Mouse (Mus musculus): ENCODE results near the gene B3gnt3. TPM values are rescaled to one million over a fixed set of nuclear protein-coding genes. Genes with fewer than 3 reads are reported as not detected.

The B3gnt3 gene
- polyA plus RNA-seq, 1 experiment from 2014 or later = 0.44 TPM

GRCm38 (mm10) chr8:71728826-71729620 is 27.4 kb upstream of the B3gnt3 start:
- Histone ChIP-seq H3K36me3 (ENCODE audit: control insufficient read depth, insufficient read depth, low read length) (no peaks in the 10 kb centered on the region), H3K9me3 (ENCODE audit: control insufficient read depth, low read length) (no peaks in the 10 kb centered on the region), H3K27me3 (replicated peaks; ENCODE audit: control insufficient read depth, insufficient read depth, low read length) (no peaks in the 10 kb centered on the region), H3K27ac (ENCODE audit: low read depth, low read length) (peak overlapping the region; percentile 85), H3K4me3 (ENCODE audit: low read length) (peak overlapping the region; percentile 49), H3K4me1 (ENCODE audit: control insufficient read depth, insufficient read depth, low read depth, low read length) (peaks cover 9% of the 10 kb centered on the region), H3K4me2 (ENCODE audit: low read length) (peak overlapping the region; percentile 82), H3K9ac (ENCODE audit: low read depth, low read length) (peak overlapping the region; percentile 72)
- WGBS = 4% methylated on average over 16 of the region's 16 CpGs
- ATAC-seq = peak; percentile 48

GRCm38 (mm10) chr8:71728240-71728785 is 26.7 kb upstream of the B3gnt3 start:
- H3K4me1 ChIP-seq (ENCODE audit: control insufficient read depth, insufficient read depth, low read depth, low read length) = peaks cover 11% of the 10 kb centered on the region
- peak; percentile 62 for ATAC-seq
- peak overlapping the region; percentile 82 for H3K4me2 ChIP-seq (ENCODE audit: low read length)
- peak overlapping the region; percentile 49 for H3K4me3 ChIP-seq (ENCODE audit: low read length)
- H3K9me3 ChIP-seq (ENCODE audit: control insufficient read depth, low read length) = no peaks in the 10 kb centered on the region
- no peaks in the 10 kb centered on the region for H3K36me3 ChIP-seq (ENCODE audit: control insufficient read depth, insufficient read depth, low read length)
- H3K9ac ChIP-seq (ENCODE audit: low read depth, low read length) = peak overlapping the region; percentile 72
- peak overlapping the region; percentile 85 for H3K27ac ChIP-seq (ENCODE audit: low read depth, low read length)
- WGBS = 8% methylated on average over 21 of the region's 21 CpGs
- no peaks in the 10 kb centered on the region for H3K27me3 ChIP-seq (replicated peaks; ENCODE audit: control insufficient read depth, insufficient read depth, low read length)

GRCm38 (mm10) chr8:71725122-71725924 is 23.7 kb upstream of the B3gnt3 start, which contains the start of gene Fcho1:
TSS of gene Fcho1 (minus strand) at chr8:71725716.
- H3K9ac ChIP-seq (ENCODE audit: low read depth, low read length) = peak within 1 kb of the TSS; percentile 77
- WGBS = under 1% methylated on average over 49 of the region's 54 CpGs
- peak; percentile 79 for ATAC-seq
- H3K36me3 ChIP-seq (ENCODE audit: control insufficient read depth, insufficient read depth, low read length) = no peaks in the 10 kb centered on the region
- peak within 1 kb of the TSS; percentile 75 for H3K27ac ChIP-seq (ENCODE audit: low read depth, low read length)
- H3K9me3 ChIP-seq (ENCODE audit: control insufficient read depth, low read length) = no peaks in the 10 kb centered on the region
- H3K27me3 ChIP-seq (replicated peaks; ENCODE audit: control insufficient read depth, insufficient read depth, low read length) = no peaks in the 10 kb centered on the region
- H3K4me2 ChIP-seq (ENCODE audit: low read length) = peak within 1 kb of the TSS; percentile 63
- H3K4me1 ChIP-seq (ENCODE audit: control insufficient read depth, insufficient read depth, low read depth, low read length) = peaks cover 30% of the 10 kb centered on the region
- H3K4me3 ChIP-seq (ENCODE audit: low read length) = peak within 1 kb of the TSS; percentile 54

- Histone ChIP-seq H3K27me3 (replicated peaks; ENCODE audit: control insufficient read depth, insufficient read depth, low read length) (no peaks in the 10 kb centered on the region), H3K4me1 (ENCODE audit: control insufficient read depth, insufficient read depth, low read depth, low read length) (peaks cover 40% of the 10 kb centered on the region), H3K4me3 (ENCODE audit: low read length) (peak overlapping the region; percentile 54), H3K36me3 (ENCODE audit: control insufficient read depth, insufficient read depth, low read length) (no peaks in the 10 kb centered on the region), H3K9ac (ENCODE audit: low read depth, low read length) (no peak overlapping the region), H3K9me3 (ENCODE audit: control insufficient read depth, low read length) (no peaks in the 10 kb centered on the region), H3K4me2 (ENCODE audit: low read length) (peak overlapping the region; percentile 63), H3K27ac (ENCODE audit: low read depth, low read length) (no peak overlapping the region)
- 73% methylated on average over 4 of the region's 4 CpGs for WGBS
- ATAC-seq = no peak
These were observed 22.8 kb upstream of the B3gnt3 start for GRCm38 (mm10) chr8:71724389-71724788.

DNA sequence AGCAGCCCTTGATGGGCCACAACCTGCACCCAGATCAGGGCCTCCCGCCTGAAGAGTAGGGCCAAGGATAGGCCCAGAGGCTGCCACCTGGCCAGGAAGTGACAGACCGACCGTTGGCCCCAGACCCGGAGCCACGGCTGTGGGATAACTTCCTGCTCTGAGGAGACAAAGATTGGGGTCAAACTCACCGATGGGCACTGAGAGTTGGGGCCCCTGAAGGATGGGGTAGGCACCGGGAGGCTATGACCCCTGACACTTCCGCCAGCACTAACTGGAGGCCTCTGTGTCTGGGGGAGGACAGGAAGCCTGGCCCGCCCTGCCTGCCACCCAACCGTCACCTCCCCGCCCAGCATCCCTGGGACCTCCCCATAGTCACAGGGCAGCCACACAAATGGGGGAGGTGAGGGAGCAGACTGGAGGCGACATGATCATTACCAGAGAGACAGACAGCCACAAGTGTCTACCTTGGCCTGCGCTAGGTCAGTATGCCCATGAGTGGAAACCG is 21.5 kb upstream of the B3gnt3 start:
- Histone ChIP-seq H3K27me3 (replicated peaks; ENCODE audit: control insufficient read depth, insufficient read depth, low read length) (no peaks in the 10 kb centered on the region), H3K27ac (ENCODE audit: low read depth, low read length) (no peak overlapping the region), H3K36me3 (ENCODE audit: control insufficient read depth, insufficient read depth, low read length) (no peaks in the 10 kb centered on the region), H3K4me1 (ENCODE audit: control insufficient read depth, insufficient read depth, low read depth, low read length) (peaks cover 48% of the 10 kb centered on the region), H3K4me2 (ENCODE audit: low read length) (no peak overlapping the region), H3K4me3 (ENCODE audit: low read length) (no peak overlapping the region), H3K9ac (ENCODE audit: low read depth, low read length) (no peak overlapping the region), H3K9me3 (ENCODE audit: control insufficient read depth, low read length) (no peaks in the 10 kb centered on the region)
- no peak for ATAC-seq
- 68% methylated on average over 14 of the region's 14 CpGs for WGBS

GRCm38 (mm10) chr8:71719928-71720457 is 18.4 kb upstream of the B3gnt3 start:
- H3K9ac ChIP-seq (ENCODE audit: low read depth, low read length) = peak overlapping the region; percentile 33; the same call in 1 of the 2 replicates
- no peak overlapping the region for H3K4me3 ChIP-seq (ENCODE audit: low read length)
- peak; percentile 72 for ATAC-seq
- H3K27ac ChIP-seq (ENCODE audit: low read depth, low read length) = peak overlapping the region; percentile 72
- peak overlapping the region; percentile 43 for H3K4me2 ChIP-seq (ENCODE audit: low read length)
- no peaks in the 10 kb centered on the region for H3K27me3 ChIP-seq (replicated peaks; ENCODE audit: control insufficient read depth, insufficient read depth, low read length)
- peaks cover 4% of the 10 kb centered on the region for H3K36me3 ChIP-seq (ENCODE audit: control insufficient read depth, insufficient read depth, low read length)
- H3K9me3 ChIP-seq (ENCODE audit: control insufficient read depth, low read length) = no peaks in the 10 kb centered on the region
- WGBS = 20% methylated on average over 7 of the region's 7 CpGs
- peaks cover 50% of the 10 kb centered on the region for H3K4me1 ChIP-seq (ENCODE audit: control insufficient read depth, insufficient read depth, low read depth, low read length)

- Histone ChIP-seq H3K4me3 (ENCODE audit: low read length) (no peak overlapping the region), H3K9me3 (ENCODE audit: control insufficient read depth, low read length) (no peaks in the 10 kb centered on the region), H3K9ac (ENCODE audit: low read depth, low read length) (peak overlapping the region; percentile 28; the same call in 1 of the 2 replicates), H3K27me3 (replicated peaks; ENCODE audit: control insufficient read depth, insufficient read depth, low read length) (no peaks in the 10 kb centered on the region), H3K4me2 (ENCODE audit: low read length) (no peak overlapping the region), H3K27ac (ENCODE audit: low read depth, low read length) (peak overlapping the region; percentile 65), H3K4me1 (ENCODE audit: control insufficient read depth, insufficient read depth, low read depth, low read length) (peaks cover 46% of the 10 kb centered on the region), H3K36me3 (ENCODE audit: control insufficient read depth, insufficient read depth, low read length) (peaks cover 12% of the 10 kb centered on the region)
- ATAC-seq = peak; percentile 61
- 28% methylated on average over 4 of the region's 4 CpGs for WGBS
These were observed 17.6 kb upstream of the B3gnt3 start for GRCm38 (mm10) chr8:71719218-71719617.

- Histone ChIP-seq H3K36me3 (ENCODE audit: control insufficient read depth, insufficient read depth, low read length) (peaks cover 16% of the 10 kb centered on the region), H3K9me3 (ENCODE audit: control insufficient read depth, low read length) (no peaks in the 10 kb centered on the region), H3K27ac (ENCODE audit: low read depth, low read length) (no peak overlapping the region), H3K9ac (ENCODE audit: low read depth, low read length) (no peak overlapping the region), H3K4me1 (ENCODE audit: control insufficient read depth, insufficient read depth, low read depth, low read length) (peaks cover 42% of the 10 kb centered on the region), H3K4me2 (ENCODE audit: low read length) (no peak overlapping the region), H3K4me3 (ENCODE audit: low read length) (no peak overlapping the region), H3K27me3 (replicated peaks; ENCODE audit: control insufficient read depth, insufficient read depth, low read length) (no peaks in the 10 kb centered on the region)
- peak; percentile 2; the same call in 1 of the 2 replicates for ATAC-seq
- 33% methylated on average over 3 of the region's 3 CpGs for WGBS
These were observed 16.7 kb upstream of the B3gnt3 start for GRCm38 (mm10) chr8:71718252-71718651.

Measured in hindbrain, embryonic 16.5 days (tissue).